Mouse (Mus musculus) limb, embryonic 14.5 days (tissue): ENCODE results near the gene Col18a1. TPM values are rescaled to one million over a fixed set of nuclear protein-coding genes. Genes with fewer than 3 reads are reported as not detected.

Experiments used
- ATAC-seq: fragments of 200-750 bp; cut with Nextera tagmentation; 2 replicates; pipeline ENCODE4 v1.8.0; 2017; ENCODE audit warnings: low read depth, moderate number of reproducible peaks, moderate TSS enrichment; ENCODE audit not compliant: low FRiP score
- DNase-seq: peaks from one replicate; pipeline ENCODE4 v3.0.0-alpha.2; 2015; ENCODE audit warnings: low spot score
- H3K27ac ChIP-seq: fragments of 300-500 bp; sonication (generic); replicated peaks from 2 replicates; pipeline ENCODE4 v1.5.1; 2014; ENCODE audit warnings: low read depth, mild to moderate bottlenecking, low read length, moderate library complexity, mixed read lengths
- H3K27me3 ChIP-seq: fragments of 300-500 bp; sonication (generic); 2 replicates; pipeline ENCODE4 v1.6.1; 2014; ENCODE audit warnings: low read length, mixed read lengths; ENCODE audit not compliant: control insufficient read depth, insufficient read depth
- H3K36me3 ChIP-seq: fragments of 300-500 bp; sonication (generic); 2 replicates; pipeline ENCODE4 v1.6.1; 2014; ENCODE audit warnings: mild to moderate bottlenecking, low read length, moderate library complexity, mixed read lengths; ENCODE audit not compliant: control insufficient read depth, insufficient read depth
- H3K4me1 ChIP-seq: fragments of 300-500 bp; sonication (generic); 2 replicates; pipeline ENCODE4 v1.6.1; 2014; ENCODE audit warnings: antibody characterized with exemption, low read length, mixed read lengths; ENCODE audit not compliant: control insufficient read depth, insufficient read depth
- H3K4me2 ChIP-seq: fragments of 300-500 bp; sonication (generic); replicated peaks from 2 replicates; pipeline ENCODE4 v1.6.1; 2014; ENCODE audit warnings: low read depth, mild to moderate bottlenecking, low read length, moderate library complexity; ENCODE audit not compliant: severe bottlenecking
- H3K4me3 ChIP-seq: fragments of 300-500 bp; sonication (generic); replicated peaks from 2 replicates; pipeline ENCODE4 v1.5.1; 2014; ENCODE audit warnings: low read length
- H3K9ac ChIP-seq: fragments of 300-500 bp; sonication (generic); 2 replicates; pipeline ENCODE4 v1.6.1; 2014; ENCODE audit warnings: mild to moderate bottlenecking, low read depth, low read length, moderate library complexity; ENCODE audit not compliant: severe bottlenecking
- H3K9me3 ChIP-seq: fragments of 300-500 bp; sonication (generic); 2 replicates; pipeline ENCODE4 v1.6.1; 2016; ENCODE audit warnings: low read length; ENCODE audit not compliant: control insufficient read depth
- POLR2A ChIP-seq: fragments of 200-500 bp; IDR thresholded peaks from 2 replicates; pipeline ENCODE4 v1.8.0; 2012; ENCODE audit warnings: inconsistent platforms, mild to moderate bottlenecking, moderate library complexity, borderline replicate concordance; ENCODE audit not compliant: insufficient read depth, insufficient read length; ENCODE audit errors: extremely low read depth
- WGBS: fragments of 180-500 bp; shearing (Covaris S2); extraction: QIAGEN DNeasy Blood & Tissue Kit; methylation state at CpG from one replicate; pipeline ENCODE4 v1.1.7; 2014; 5-methylcytosine and 5-hydroxymethylcytosine counted together
- polyA plus RNA-seq, 2 experiments: library from polyadenylated mRNA; depleted of rRNA in 1 of 2; stranded (reverse) in 1 of 2; unstranded in 1 of 2; fragments of >200 nt; fragmentation: Nextera tagmentation in 1 of 2; extraction: Ambion mirVana in 1 of 2; gene quantifications; 2 replicates each; pipeline versions ENCODE4 v1.2.1 to v1.2.3; 2012 to 2014

Gene Col18a1
- polyA plus RNA-seq, 2 experiments: 66.4 to 77.8 TPM

- WGBS: 85% methylated on average over 2 of the region's 2 CpGs
- Histone ChIP-seq H3K9me3 (no peaks in the 10 kb centered on the region), H3K36me3 (no peaks in the 10 kb centered on the region)
Measured at GRCm38 (mm10) chr10:77126590-77126989, 39.8 kb downstream of the Col18a1 start.

GRCm38 (mm10) chr10:77125078-77125731 lies 41.1 kb downstream of the Col18a1 start:
- TF ChIP-seq POLR2A: no peak
- ATAC-seq: no peak
- WGBS: 77% methylated on average over 18 of the region's 18 CpGs
- Histone ChIP-seq H3K27ac (no peak overlapping the region), H3K4me2 (no peak overlapping the region), H3K4me1 (peaks cover 5% of the 10 kb centered on the region; the same call in 1 of the 2 replicates), H3K36me3 (no peaks in the 10 kb centered on the region), H3K9me3 (no peaks in the 10 kb centered on the region), H3K9ac (no peak overlapping the region), H3K27me3 (no peaks in the 10 kb centered on the region), H3K4me3 (no peak overlapping the region)
- DNase-seq: no peak

More at GRCm38 (mm10) chr10:77126590-77126989, 39.8 kb downstream of the Col18a1 start:
- Histone ChIP-seq H3K4me1 (peaks cover 16% of the 10 kb centered on the region), H3K27me3 (no peaks in the 10 kb centered on the region), H3K4me3 (no peak overlapping the region), H3K9ac (no peak overlapping the region), H3K27ac (no peak overlapping the region), H3K4me2 (no peak overlapping the region)
- ATAC-seq: no peak
- no peak for TF ChIP-seq POLR2A
- DNase-seq: no peak

GRCm38 (mm10) chr10:77123953-77124352 lies 42.4 kb downstream of the Col18a1 start:
- no peak overlapping the region for H3K9ac ChIP-seq
- H3K36me3 ChIP-seq: no peaks in the 10 kb centered on the region
- ATAC-seq: no peak
- H3K27me3 ChIP-seq: no peaks in the 10 kb centered on the region
- no peak for TF ChIP-seq POLR2A
- H3K4me1 ChIP-seq: no peaks in the 10 kb centered on the region
- DNase-seq: no peak
- H3K4me2 ChIP-seq: no peak overlapping the region
- H3K4me3 ChIP-seq: no peak overlapping the region
- H3K27ac ChIP-seq: no peak overlapping the region
- WGBS: 75% methylated on average over 8 of the region's 8 CpGs
- H3K9me3 ChIP-seq: no peaks in the 10 kb centered on the region

GRCm38 (mm10) chr10:77121287-77122022 lies 44.9 kb downstream of the Col18a1 start:
- H3K27ac ChIP-seq: no peak overlapping the region
- no peak overlapping the region for H3K4me2 ChIP-seq
- ATAC-seq: no peak
- H3K4me1 ChIP-seq: 0 out of 2 replicates have a peak, but pooled peaks cover under 1% of the 10 kb centered on the region
- no peak for DNase-seq
- no peak overlapping the region for H3K4me3 ChIP-seq
- H3K27me3 ChIP-seq: no peaks in the 10 kb centered on the region
- no peaks in the 10 kb centered on the region for H3K9me3 ChIP-seq
- no peak for TF ChIP-seq POLR2A
- no peaks in the 10 kb centered on the region for H3K36me3 ChIP-seq
- H3K9ac ChIP-seq: no peak overlapping the region
- WGBS: 84% methylated on average over 6 of the region's 8 CpGs

GRCm38 (mm10) chr10:77120501-77120900 lies 45.8 kb downstream of the Col18a1 start:
- Histone ChIP-seq H3K27me3 (no peaks in the 10 kb centered on the region), H3K9ac (no peak overlapping the region), H3K36me3 (no peaks in the 10 kb centered on the region), H3K4me1 (0 out of 2 replicates have a peak, but pooled peaks cover 3% of the 10 kb centered on the region), H3K4me3 (no peak overlapping the region), H3K27ac (no peak overlapping the region), H3K4me2 (no peak overlapping the region), H3K9me3 (no peaks in the 10 kb centered on the region)
- 92% methylated on average over 4 of the region's 4 CpGs for WGBS
- no peak for TF ChIP-seq POLR2A
- ATAC-seq (no peak), DNase-seq (no peak)
